ENCODE assay signal across 9 mouse cellular contexts in the genomic region with DNA sequence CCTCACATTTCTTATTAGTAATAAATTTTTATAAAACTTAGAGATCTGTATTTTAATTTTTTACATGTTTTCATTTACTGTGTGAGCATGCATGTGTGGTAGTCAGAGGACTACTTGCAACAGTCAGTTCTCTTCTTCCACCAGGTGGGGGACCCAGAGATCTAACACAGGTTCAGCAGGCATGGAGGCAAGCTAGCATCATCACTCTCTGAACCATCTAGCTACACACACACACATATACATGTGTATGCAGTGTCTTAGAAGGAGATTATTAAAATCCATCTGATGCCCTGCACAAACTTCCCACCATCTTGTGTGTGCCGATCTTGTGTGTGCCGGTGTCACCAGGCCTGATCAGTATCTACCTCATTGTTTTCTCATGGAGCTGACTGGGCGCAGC. TPM values are rescaled to one million over a fixed set of nuclear protein-coding genes. Genes with fewer than 3 reads are reported as not detected.
DNase-seq lines count a peak whose midpoint lies in the region; ATAC-seq lines count a peak whose summit lies in the region.
"Had no signal": no experiment of that assay in that cellular context is flagged by ENCODE, and none has a peak within 500 bp of the region (broad histone marks: within the 10 kb centered on the region; RNA-seq: fewer than 3 reads in every experiment).

No protein-coding gene starts in this region.

- H3K4me2 ChIP-seq in forebrain, embryonic 11.5 days (ENCODE audit: low read depth, low read length, severe bottlenecking) = no peak overlapping the region
- H3K4me2 ChIP-seq: liver, embryonic 15.5 days had no signal

- ATAC-seq in forebrain, embryonic 11.5 days (replicated peaks; ENCODE audit: low FRiP score) = 0 out of 2 replicates have a peak, but pooled peaks have one; percentile 49

- no peak overlapping the region for H3K27ac ChIP-seq in forebrain, embryonic 11.5 days (ENCODE audit: low read depth, low read length)
- no peak overlapping the region for H3K27ac ChIP-seq in forebrain, embryonic 10.5 days
- H3K27ac ChIP-seq: liver, embryonic 15.5 days had no signal

- intact Hi-C loops in heart, postnatal 10 days (cut with DNase I) = loop anchor here (2.0 to 10.0 kb wide), 3 partner anchors 150 to 1092 kb away; no protein-coding TSS in a partner anchor

- no peak overlapping the region for H3K4me3 ChIP-seq in forebrain, embryonic 11.5 days (ENCODE audit: low read depth, low read length)
- no peak overlapping the region for H3K4me3 ChIP-seq in forebrain, embryonic 10.5 days
- H3K4me3 ChIP-seq: liver, embryonic 15.5 days had no signal

- no peaks in the 10 kb centered on the region for H3K4me1 ChIP-seq in forebrain, embryonic 11.5 days (replicated peaks; ENCODE audit: control insufficient read depth, insufficient read depth, low read length)
- peaks cover 4% of the 10 kb centered on the region; the same call in 1 of the 2 replicates for H3K4me1 ChIP-seq in forebrain, embryonic 10.5 days
- H3K4me1 ChIP-seq: liver, embryonic 15.5 days had no signal

- WGBS in forebrain, embryonic 11.5 days = 81% methylated on average over 3 of the region's 3 CpGs
- 83% methylated on average over 3 of the region's 3 CpGs for WGBS in forebrain, embryonic 10.5 days

- H3K27me3 ChIP-seq in forebrain, embryonic 11.5 days (ENCODE audit: control insufficient read depth, insufficient read depth, low read length) = no peaks in the 10 kb centered on the region
- H3K27me3 ChIP-seq in forebrain, embryonic 10.5 days (ENCODE audit: poor library complexity, severe bottlenecking) = no peaks in the 10 kb centered on the region
- H3K27me3 ChIP-seq: liver, embryonic 15.5 days had no signal

- DNase-seq in forebrain, embryonic 11.5 days (ENCODE audit: low spot score) = peak; percentile 62
- no peak for DNase-seq in forebrain, embryonic 10.5 days (ENCODE audit: extremely low spot score, low spot score)
- peak; percentile 7 for DNase-seq in T-cell, adult 2 months (ENCODE audit: low spot score)
- DNase-seq in embryo, embryonic 11 days = peak; percentile 66
- peak; percentile 70 to 80 for DNase-seq in heart, postnatal 10 days
- DNase-seq in layer of hippocampus, adult 18-20 months (ENCODE audit: low spot score in 2 of 2) = peak; percentile 71 to 83
- DNase-seq in lung, postnatal 14 days = peak; percentile 39
- peak; percentile 42 to 66 for DNase-seq in right cerebral cortex, postnatal 36 days (ENCODE audit: low spot score in 2 of 2)

- no peaks in the 10 kb centered on the region for H3K36me3 ChIP-seq in forebrain, embryonic 11.5 days (ENCODE audit: control insufficient read depth, insufficient read depth, low read length)
- no peaks in the 10 kb centered on the region for H3K36me3 ChIP-seq in forebrain, embryonic 10.5 days (replicated peaks)
- H3K36me3 ChIP-seq: liver, embryonic 15.5 days had no signal

- H3K9me3 ChIP-seq in forebrain, embryonic 11.5 days (ENCODE audit: control insufficient read depth, low read length) = no peaks in the 10 kb centered on the region
- no peaks in the 10 kb centered on the region for H3K9me3 ChIP-seq in forebrain, embryonic 10.5 days
- H3K9me3 ChIP-seq: liver, embryonic 15.5 days had no signal

- no peak overlapping the region for H3K9ac ChIP-seq in forebrain, embryonic 11.5 days (ENCODE audit: low read length)
- H3K9ac ChIP-seq: liver, embryonic 15.5 days had no signal

RNA-seq across cellular contexts. Expression of gene Olfr412, which starts 15.0 kb away (rescaled TPM):
- polyA plus RNA-seq in forebrain, embryonic 11.5 days (2014; fragmentation: Nextera tagmentation; extraction: Ambion mirVana) = not detected in 2 replicates
- polyA plus RNA-seq in forebrain, embryonic 10.5 days (2016; fragmentation: Nextera tagmentation; extraction: Ambion mirVana) = not detected in 2 replicates
- not detected for total RNA-seq in heart, postnatal 10 days (2021)
- total RNA-seq in layer of hippocampus, adult 18-20 months (2021) = not detected
- polyA plus RNA-seq: liver, embryonic 15.5 days had no signal

RNA-seq across cellular contexts. Expression of gene Olfr411, which starts 24.4 kb away (rescaled TPM):
- not detected in 2 replicates for polyA plus RNA-seq in forebrain, embryonic 11.5 days (2014; fragmentation: Nextera tagmentation; extraction: Ambion mirVana)
- polyA plus RNA-seq in forebrain, embryonic 10.5 days (2016; fragmentation: Nextera tagmentation; extraction: Ambion mirVana) = not detected in 2 replicates
- total RNA-seq in heart, postnatal 10 days (2021) = not detected
- not detected for total RNA-seq in layer of hippocampus, adult 18-20 months (2021)
- polyA plus RNA-seq: liver, embryonic 15.5 days had no signal

RNA-seq across cellular contexts. Expression of gene Olfr410, which starts 39.0 kb away (rescaled TPM):
- polyA plus RNA-seq in forebrain, embryonic 11.5 days (2014; fragmentation: Nextera tagmentation; extraction: Ambion mirVana) = not detected in 2 replicates
- not detected in 2 replicates for polyA plus RNA-seq in forebrain, embryonic 10.5 days (2016; fragmentation: Nextera tagmentation; extraction: Ambion mirVana)
- total RNA-seq in heart, postnatal 10 days (2021) = not detected
- total RNA-seq in layer of hippocampus, adult 18-20 months (2021) = not detected
- polyA plus RNA-seq: liver, embryonic 15.5 days had no signal
